Mouse (Mus musculus): ENCODE measurements around the gene Stip1.

DNA sequence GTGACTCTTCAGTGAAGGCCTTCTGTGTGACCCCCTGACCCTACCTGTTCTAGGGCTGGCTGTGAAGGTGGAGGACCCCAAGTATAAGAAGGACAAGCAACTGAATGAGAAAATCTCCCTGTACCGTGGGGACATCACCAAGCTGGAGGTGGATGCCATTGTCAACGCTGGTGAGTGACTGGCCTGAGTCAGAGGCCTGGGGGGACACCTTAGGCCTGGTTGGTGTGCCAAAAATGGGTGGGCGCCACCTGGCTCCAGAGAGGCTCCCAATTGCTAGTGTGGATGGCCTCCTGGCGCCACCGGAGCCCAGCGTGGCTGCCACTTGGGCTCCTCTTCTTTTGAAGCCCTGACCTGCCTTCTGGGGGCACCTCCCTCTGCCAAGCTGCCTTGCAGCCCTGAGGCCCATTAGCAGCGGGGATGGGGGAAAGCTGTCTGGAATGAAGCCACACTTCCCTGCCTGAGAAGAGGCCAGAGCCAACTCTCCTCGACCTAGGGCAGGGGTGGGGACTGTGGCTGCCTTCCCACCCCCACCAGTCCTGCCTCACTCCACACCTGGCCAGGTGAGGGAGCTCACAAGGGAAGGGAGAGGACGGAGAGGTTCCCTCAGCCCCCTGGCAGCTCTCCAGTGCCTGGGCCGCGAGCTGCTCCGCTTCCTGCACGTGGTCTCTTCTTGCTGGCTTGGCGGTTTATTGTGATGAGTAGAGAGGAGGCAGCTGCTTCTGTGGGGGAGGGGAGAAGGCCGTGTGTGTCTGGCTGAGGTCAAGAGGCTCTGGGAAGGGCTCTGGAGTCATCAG lies 26.5 kb upstream of the Stip1 start:
- no peak for TF ChIP-seq CTCF (IDR thresholded peaks at IDR 0.05; ENCODE audit: borderline replicate concordance, insufficient read depth, low read length)
- no peak for TF ChIP-seq POLR2A (IDR thresholded peaks at IDR 0.05; ENCODE audit: low read depth, low read length)
